Mouse (Mus musculus): Measurements from ENCODE around the gene Ddx5. TPM values are rescaled to one million over a fixed set of nuclear protein-coding genes. Genes with fewer than 3 reads are reported as not detected.

Ddx5 gene
- polyA plus RNA-seq, 1 experiment = 601 TPM

Other genes with a start within 250 kb of the Ddx5 start
- gene Tex2, start 175.8 kb downstream of the Ddx5 start, polyA plus RNA-seq (2012; rRNA removed) = 57.7 and 59.8 TPM in 2 replicates
- gene Pecam1, start 38.6 kb downstream of the Ddx5 start, polyA plus RNA-seq (2012; rRNA removed) = 17.0 and 20.1 TPM in 2 replicates
- 0.15 and 0.78 TPM in 2 replicates for gene Milr1, start 38.0 kb downstream of the Ddx5 start, polyA plus RNA-seq (2012; rRNA removed)
- 5.6 and 5.9 TPM in 2 replicates for gene Polg2, start 9.6 kb downstream of the Ddx5 start, polyA plus RNA-seq (2012; rRNA removed)
- 22.3 and 23.1 TPM in 2 replicates for gene Cep95, start 67 bp upstream of the Ddx5 start, polyA plus RNA-seq (2012; rRNA removed)
- gene Smurf2, start 131.5 kb upstream of the Ddx5 start, polyA plus RNA-seq (2012; rRNA removed) = 17.0 TPM in 2 replicates
- 29.8 and 30.9 TPM in 2 replicates for gene Kpna2, start 210.4 kb upstream of the Ddx5 start, polyA plus RNA-seq (2012; rRNA removed)
- gene 1810010H24Rik, start 236.5 kb upstream of the Ddx5 start, polyA plus RNA-seq (2012; rRNA removed) = 5.9 and 6.2 TPM in 2 replicates